Mouse (Mus musculus) intestine, postnatal 0 days (tissue): Measurements from ENCODE around the gene Agbl4. TPM values are rescaled to one million over a fixed set of nuclear protein-coding genes. Genes with fewer than 3 reads are reported as not detected.
"Not testable (repeated sequence)": the region's sequence is repeated elsewhere in the genome, so short reads cannot be mapped to it uniquely, and the experiment has no call there.

Experiments
- ATAC-seq: fragments of 200-750 bp; cut with Nextera tagmentation; 2 replicates; pipeline ENCODE4 v1.8.0; 2017; ENCODE audit warnings: mild to moderate bottlenecking, moderate TSS enrichment, moderate library complexity
- H3K27ac ChIP-seq: fragments of 300-500 bp; sonication (generic); 2 replicates; pipeline ENCODE4 v1.5.1; 2014; ENCODE audit warnings: mild to moderate bottlenecking, low read depth, low read length, moderate library complexity
- H3K27me3 ChIP-seq: fragments of 300-500 bp; sonication (generic); replicated peaks from 2 replicates; pipeline ENCODE4 v1.6.1; 2014; ENCODE audit warnings: low read length, mixed read lengths; ENCODE audit not compliant: control insufficient read depth, insufficient read depth
- H3K36me3 ChIP-seq: fragments of 300-500 bp; sonication (generic); 2 replicates; pipeline ENCODE4 v1.6.1; 2014; ENCODE audit warnings: mild to moderate bottlenecking, moderate library complexity; ENCODE audit not compliant: control insufficient read depth, insufficient read depth
- H3K4me1 ChIP-seq: fragments of 300-500 bp; sonication (generic); replicated peaks from 2 replicates; pipeline ENCODE4 v1.6.1; 2014; ENCODE audit warnings: antibody characterized with exemption, low read length, mixed read lengths; ENCODE audit not compliant: control insufficient read depth, insufficient read depth
- H3K4me2 ChIP-seq: fragments of 300-500 bp; sonication (generic); replicated peaks from 2 replicates; pipeline ENCODE4 v1.6.1; 2014; ENCODE audit warnings: low read depth, mild to moderate bottlenecking, moderate library complexity
- H3K4me3 ChIP-seq: fragments of 300-500 bp; sonication (generic); 2 replicates; pipeline ENCODE4 v1.5.1; 2014; ENCODE audit warnings: low read depth, low read length
- H3K9ac ChIP-seq: fragments of 300-500 bp; sonication (generic); 2 replicates; pipeline ENCODE4 v1.6.1; 2014; ENCODE audit warnings: mild to moderate bottlenecking, low read depth, low read length
- H3K9me3 ChIP-seq: fragments of 300-500 bp; sonication (generic); 2 replicates; pipeline ENCODE4 v1.6.1; 2016; ENCODE audit warnings: mixed run types; ENCODE audit not compliant: control insufficient read depth
- CTCF ChIP-seq: sonication (generic); IDR thresholded peaks from 2 replicates; pipeline ENCODE4 v1.5.1; 2016; ENCODE audit warnings: low read depth, mild to moderate bottlenecking, control low read depth, antibody characterized with exemption, moderate library complexity
- WGBS: fragments of 180-500 bp; shearing (Covaris S2); extraction: QIAGEN DNeasy Blood & Tissue Kit; methylation state at CpG from one replicate; pipeline ENCODE4 v1.1.7; 2014; 5-methylcytosine and 5-hydroxymethylcytosine counted together
- polyA plus RNA-seq: library from polyadenylated mRNA; unstranded; fragments of >200 nt; fragmentation: Nextera tagmentation; extraction: Ambion mirVana; gene quantifications from 2 replicates; pipeline ENCODE4 v1.2.1, GENCODE M21; 2015

Gene Agbl4
- polyA plus RNA-seq, 1 experiment from 2014 or later: 0.18 TPM

DNA sequence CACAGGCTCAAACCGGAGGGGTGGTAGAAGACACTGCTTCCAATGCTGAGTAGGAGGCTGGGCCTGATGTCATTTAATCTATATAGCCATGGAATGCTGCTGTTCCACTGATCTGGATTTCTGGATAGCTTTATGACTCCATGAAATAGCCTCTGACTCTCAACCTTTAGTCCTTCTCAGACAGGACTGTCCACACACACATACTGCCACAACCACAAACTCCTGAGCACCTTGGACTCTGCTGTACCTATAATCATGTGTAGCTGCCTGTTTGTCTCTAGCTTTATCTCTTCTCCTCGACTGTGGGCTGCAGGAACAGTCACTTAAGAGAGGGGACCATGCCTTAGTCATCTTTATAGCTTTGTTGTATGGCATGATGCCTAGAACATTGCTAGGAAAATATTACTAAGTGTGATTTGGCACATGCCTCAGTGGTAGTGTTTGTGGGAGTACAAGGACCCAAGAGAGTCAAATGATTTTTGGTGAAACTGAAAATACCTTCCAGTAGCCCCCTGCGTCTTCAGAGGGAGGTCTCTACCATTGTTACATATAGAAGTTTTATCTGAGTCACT is 817.8 kb downstream of the Agbl4 start:
- H3K27me3 ChIP-seq: no peaks in the 10 kb centered on the region
- no peak overlapping the region for H3K4me2 ChIP-seq
- no peak for TF ChIP-seq CTCF
- H3K36me3 ChIP-seq: no peaks in the 10 kb centered on the region
- H3K4me1 ChIP-seq: no peaks in the 10 kb centered on the region
- no peaks in the 10 kb centered on the region for H3K9me3 ChIP-seq
- no peak overlapping the region for H3K9ac ChIP-seq
- peak; percentile 97 for ATAC-seq
- H3K27ac ChIP-seq: no peak overlapping the region
- no peak overlapping the region for H3K4me3 ChIP-seq
- 53% methylated on average over 3 of the region's 3 CpGs for WGBS

DNA sequence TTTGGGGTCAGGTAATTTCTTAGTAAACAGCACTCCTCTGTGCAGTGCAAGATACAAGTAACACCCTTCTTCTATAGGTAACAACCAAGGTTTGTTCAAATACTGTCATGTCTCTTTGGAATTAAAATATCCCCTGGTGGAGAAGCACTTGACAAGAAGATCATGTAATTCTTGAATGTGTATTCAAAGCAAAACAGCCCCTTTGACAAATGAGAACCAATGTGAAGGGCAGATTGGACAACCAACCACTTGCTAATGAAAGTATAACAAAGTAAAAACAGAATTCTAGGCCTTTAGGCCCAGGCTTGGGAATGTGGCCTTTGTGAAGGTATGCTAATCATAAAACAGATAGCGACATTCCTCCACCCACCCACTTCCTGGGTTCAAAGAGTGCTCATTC is 821.6 kb downstream of the Agbl4 start:
- H3K9me3 ChIP-seq, H3K4me3 ChIP-seq, H3K36me3 ChIP-seq, H3K9ac ChIP-seq, H3K27me3 ChIP-seq, H3K4me1 ChIP-seq, ATAC-seq, H3K27ac ChIP-seq, H3K4me2 ChIP-seq: not testable (repeated sequence)
- WGBS: no CpG with 5 or more reads among the region's 1 CpGs

DNA sequence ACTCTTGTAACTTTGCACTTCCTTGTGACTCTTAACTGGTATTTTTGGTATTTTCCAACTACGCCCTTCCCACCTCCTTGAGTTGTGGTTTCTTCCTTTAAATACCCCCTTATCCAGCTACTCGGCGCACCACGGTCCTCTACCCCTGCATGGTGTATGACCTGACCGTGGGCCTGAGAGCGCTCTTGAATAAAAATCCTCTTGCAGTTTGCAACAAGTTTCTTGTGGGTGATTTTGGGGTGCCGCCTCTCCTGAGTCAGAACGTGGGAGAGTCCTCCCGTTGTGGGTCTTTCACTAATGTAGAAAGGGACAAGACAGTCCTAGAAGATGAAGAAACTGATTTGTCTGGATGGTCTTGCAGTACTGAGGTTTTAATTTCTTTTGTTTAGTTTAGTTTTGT is 822.1 kb downstream of the Agbl4 start:
- not testable (repeated sequence) for H3K27ac ChIP-seq, H3K4me1 ChIP-seq, H3K4me2 ChIP-seq, ATAC-seq, H3K9ac ChIP-seq, H3K4me3 ChIP-seq, H3K36me3 ChIP-seq, H3K9me3 ChIP-seq, H3K27me3 ChIP-seq
- 91% methylated on average over 9 of the region's 9 CpGs for WGBS

GRCm38 (mm10) chr4:111233849-111234248 is 836.4 kb downstream of the Agbl4 start:
- H3K4me1 ChIP-seq: no peaks in the 10 kb centered on the region
- no peak for ATAC-seq
- no peak overlapping the region for H3K9ac ChIP-seq
- whole genome bisulfite sequencing: 55% methylated on average over 1 of the region's 1 CpGs
- H3K9me3 ChIP-seq: no peaks in the 10 kb centered on the region
- no peak overlapping the region for H3K4me2 ChIP-seq
- H3K36me3 ChIP-seq: no peaks in the 10 kb centered on the region
- no peak for TF ChIP-seq CTCF
- no peak overlapping the region for H3K4me3 ChIP-seq
- no peak overlapping the region for H3K27ac ChIP-seq
- no peaks in the 10 kb centered on the region for H3K27me3 ChIP-seq

- Histone ChIP-seq H3K4me2 (no peak overlapping the region), H3K4me1 (no peaks in the 10 kb centered on the region), H3K9me3 (no peaks in the 10 kb centered on the region), H3K4me3 (no peak overlapping the region), H3K27ac (no peak overlapping the region), H3K27me3 (no peaks in the 10 kb centered on the region), H3K9ac (no peak overlapping the region), H3K36me3 (no peaks in the 10 kb centered on the region)
- 77% methylated on average over 5 of the region's 5 CpGs for WGBS
- no peak for TF ChIP-seq CTCF
- ATAC-seq: no peak
Observed at GRCm38 (mm10) chr4:111251917-111252316, 854.5 kb downstream of the Agbl4 start.

DNA sequence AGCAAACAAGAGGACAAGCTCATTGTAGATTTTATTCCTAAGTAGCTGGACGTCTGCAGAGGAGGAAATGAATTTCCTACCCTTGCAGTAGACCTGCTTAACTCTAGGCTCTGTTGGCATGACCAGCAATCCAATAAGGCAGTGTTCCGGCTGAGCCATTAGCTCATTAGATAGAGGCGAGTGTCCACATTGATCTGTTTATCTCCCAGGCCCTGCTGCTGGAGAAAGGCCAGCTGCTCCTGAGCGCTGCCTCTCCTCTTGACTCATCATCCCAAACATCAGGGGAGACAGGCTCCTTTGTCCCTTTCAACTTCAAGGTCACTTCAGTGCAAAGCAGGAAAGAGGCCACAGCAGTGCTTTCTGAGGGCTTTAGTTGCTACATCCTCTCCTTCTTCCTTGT is 858.0 kb downstream of the Agbl4 start:
- no peak overlapping the region for H3K9ac ChIP-seq
- H3K27me3 ChIP-seq: no peaks in the 10 kb centered on the region
- no peak for ATAC-seq
- no peak for TF ChIP-seq CTCF
- no peaks in the 10 kb centered on the region for H3K36me3 ChIP-seq
- no peak overlapping the region for H3K4me2 ChIP-seq
- H3K4me1 ChIP-seq: no peaks in the 10 kb centered on the region
- WGBS: 29% methylated on average over 4 of the region's 4 CpGs
- no peak overlapping the region for H3K4me3 ChIP-seq
- no peaks in the 10 kb centered on the region for H3K9me3 ChIP-seq
- H3K27ac ChIP-seq: no peak overlapping the region

DNA sequence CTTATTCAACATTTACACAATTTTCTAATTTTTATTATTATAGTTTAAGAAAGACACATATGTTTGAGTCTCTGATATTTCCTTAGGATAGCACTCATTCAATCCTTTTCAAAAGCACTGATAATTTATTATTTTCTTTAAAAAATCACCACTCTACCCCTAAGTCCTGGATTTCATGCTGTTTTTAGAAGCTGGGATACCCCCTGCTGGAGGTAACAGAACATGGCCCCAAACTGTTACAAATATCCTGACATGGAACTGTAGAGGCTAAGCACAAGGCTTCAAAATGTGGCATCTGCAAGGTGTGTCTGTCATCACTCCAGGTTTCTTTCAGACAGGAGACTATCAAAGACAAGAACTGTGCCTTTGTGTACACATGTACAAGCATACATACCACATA is 859.5 kb downstream of the Agbl4 start:
- TF ChIP-seq CTCF: peak; percentile 36
- H3K4me3 ChIP-seq: no peak overlapping the region
- no peak for ATAC-seq
- no peaks in the 10 kb centered on the region for H3K4me1 ChIP-seq
- H3K4me2 ChIP-seq: no peak overlapping the region
- H3K27ac ChIP-seq: no peak overlapping the region
- H3K9ac ChIP-seq: no peak overlapping the region
- no peaks in the 10 kb centered on the region for H3K9me3 ChIP-seq
- H3K27me3 ChIP-seq: no peaks in the 10 kb centered on the region
- no peaks in the 10 kb centered on the region for H3K36me3 ChIP-seq
